Comparison of ENCODE assay signal across 8 mouse cellular contexts in genomic region chr8:57429166-57429887, GRCm38 (mm10). TPM values are rescaled to one million over a fixed set of nuclear protein-coding genes. Genes with fewer than 3 reads are reported as not detected.
DNase-seq lines count a peak whose midpoint lies in the region; ATAC-seq and TF ChIP-seq lines count a peak whose summit lies in the region.

No protein-coding gene starts in this region.

- TF ChIP-seq EP300 in heart, postnatal 0 days (IDR thresholded peaks at IDR 0.05; ENCODE audit: low read depth): no peak
- no peak for TF ChIP-seq EP300 in liver, embryonic 14.5 days (IDR thresholded peaks at IDR 0.05; ENCODE audit: low read depth)

- DNase-seq in CD4-positive, CD25-positive, alpha-beta regulatory T cell, adult 2 months (ENCODE audit: low read depth, low spot score): peak; percentile 80
- peak; percentile 43 for DNase-seq in brain, embryonic 18.5 days (ENCODE audit: low read depth, low spot score)
- DNase-seq in forebrain, embryonic 10.5 days (ENCODE audit: extremely low spot score, low spot score): peak; percentile 63
- DNase-seq in heart, postnatal 0 days (ENCODE audit: low spot score): peak; percentile 83
- DNase-seq in kidney, postnatal 14 days: peak; percentile 73
- DNase-seq in liver, embryonic 14.5 days (ENCODE audit: low read depth in 3 of 3, low spot score in 3 of 3): peak; percentile 34 to 50 (median 36)
- peak; percentile 71 for DNase-seq in neural tube, embryonic 11.5 days (ENCODE audit: low spot score)
- peak; percentile 88 for DNase-seq in testis, postnatal 10 days (ENCODE audit: low spot score)

- TF ChIP-seq CTCF in heart, postnatal 0 days (IDR thresholded peaks at IDR 0.05; ENCODE audit: low read depth): peak; percentile 79
- peak; percentile 64 for TF ChIP-seq CTCF in liver, embryonic 14.5 days (IDR thresholded peaks at IDR 0.05; ENCODE audit: low read depth)

- peak overlapping the region; percentile 29; the same call in 1 of the 2 replicates for H3K4me2 ChIP-seq in heart, postnatal 0 days (ENCODE audit: low read depth, low read length)
- H3K4me2 ChIP-seq in liver, embryonic 14.5 days (ENCODE audit: low read depth): no peak overlapping the region
- no peak overlapping the region for H3K4me2 ChIP-seq in neural tube, embryonic 11.5 days (ENCODE audit: low read depth)

- WGBS in forebrain, embryonic 10.5 days: 40% methylated on average over 18 of the region's 18 CpGs
- WGBS in heart, postnatal 0 days: 35% methylated on average over 18 of the region's 18 CpGs
- 33% methylated on average over 18 of the region's 18 CpGs for WGBS in liver, embryonic 14.5 days (ENCODE audit: insufficient replicate concordance)
- 36% methylated on average over 18 of the region's 18 CpGs for WGBS in neural tube, embryonic 11.5 days

- ATAC-seq in heart, postnatal 0 days (ENCODE audit: insufficient read depth, low read depth): peak; percentile 37
- ATAC-seq in liver, embryonic 14.5 days (ENCODE audit: insufficient read depth): no peak
- ATAC-seq in neural tube, embryonic 11.5 days (ENCODE audit: insufficient read depth, low FRiP score, low TSS enrichment): no peak

- no peaks in the 10 kb centered on the region for H3K9me3 ChIP-seq in forebrain, embryonic 10.5 days
- H3K9me3 ChIP-seq in heart, postnatal 0 days (replicated peaks; ENCODE audit: control insufficient read depth, low read length): no peaks in the 10 kb centered on the region
- no peaks in the 10 kb centered on the region for H3K9me3 ChIP-seq in liver, embryonic 14.5 days (ENCODE audit: control insufficient read depth, low read length)
- no peaks in the 10 kb centered on the region for H3K9me3 ChIP-seq in neural tube, embryonic 11.5 days (ENCODE audit: control insufficient read depth, low read length)

- H3K36me3 ChIP-seq in forebrain, embryonic 10.5 days (replicated peaks): no peaks in the 10 kb centered on the region
- H3K36me3 ChIP-seq in heart, postnatal 0 days (replicated peaks; ENCODE audit: control insufficient read depth, insufficient read depth, low read length): no peaks in the 10 kb centered on the region
- no peaks in the 10 kb centered on the region for H3K36me3 ChIP-seq in liver, embryonic 14.5 days (replicated peaks; ENCODE audit: control insufficient read depth, insufficient read depth, low read depth)
- H3K36me3 ChIP-seq in neural tube, embryonic 11.5 days (ENCODE audit: control insufficient read depth, insufficient read depth, low read length): no peaks in the 10 kb centered on the region

- H3K27me3 ChIP-seq in forebrain, embryonic 10.5 days (ENCODE audit: poor library complexity, severe bottlenecking): peaks cover 6% of the 10 kb centered on the region; the same call in 1 of the 2 replicates
- no peaks in the 10 kb centered on the region for H3K27me3 ChIP-seq in heart, postnatal 0 days (ENCODE audit: control insufficient read depth, insufficient read depth, low read length)
- H3K27me3 ChIP-seq in liver, embryonic 14.5 days (ENCODE audit: control insufficient read depth, insufficient read depth, low read length): no peaks in the 10 kb centered on the region
- H3K27me3 ChIP-seq in neural tube, embryonic 11.5 days (ENCODE audit: control insufficient read depth, insufficient read depth, low read length): no peaks in the 10 kb centered on the region

- H3K4me1 ChIP-seq in forebrain, embryonic 10.5 days: peaks cover 10% of the 10 kb centered on the region
- H3K4me1 ChIP-seq in heart, postnatal 0 days (ENCODE audit: control insufficient read depth, insufficient read depth): no peaks in the 10 kb centered on the region
- H3K4me1 ChIP-seq in liver, embryonic 14.5 days (replicated peaks; ENCODE audit: control insufficient read depth in 2 of 2, insufficient read depth in 2 of 2, low read length in 1 of 2): no peaks in the 10 kb centered on the region; a peak in 1 of 4 replicates
- no peaks in the 10 kb centered on the region for H3K4me1 ChIP-seq in neural tube, embryonic 11.5 days (ENCODE audit: control insufficient read depth, insufficient read depth, low read length)

- no peak overlapping the region for H3K9ac ChIP-seq in heart, postnatal 0 days (replicated peaks; ENCODE audit: low read depth, low read length)
- no peak overlapping the region for H3K9ac ChIP-seq in liver, embryonic 14.5 days (replicated peaks)
- H3K9ac ChIP-seq in neural tube, embryonic 11.5 days (ENCODE audit: low read length): no peak overlapping the region

- H3K27ac ChIP-seq in forebrain, embryonic 10.5 days: no peak overlapping the region
- H3K27ac ChIP-seq in heart, postnatal 0 days (ENCODE audit: low read depth): no peak overlapping the region
- H3K27ac ChIP-seq in liver, embryonic 14.5 days: no peak overlapping the region
- no peak overlapping the region for H3K27ac ChIP-seq in neural tube, embryonic 11.5 days (ENCODE audit: low read depth, low read length)

- peak overlapping the region; percentile 20 for H3K4me3 ChIP-seq in forebrain, embryonic 10.5 days
- no peak overlapping the region for H3K4me3 ChIP-seq in heart, postnatal 0 days (ENCODE audit: low read depth, low read length)
- H3K4me3 ChIP-seq in liver, embryonic 14.5 days (ENCODE audit: insufficient read depth in 1 of 2, low read depth in 2 of 2, low read length in 2 of 2): no peak overlapping the region
- H3K4me3 ChIP-seq in neural tube, embryonic 11.5 days (ENCODE audit: low read depth, low read length): no peak overlapping the region

RNA-seq across cellular contexts. Expression of gene Scrg1, which starts 26.4 kb away (rescaled TPM):
- polyA plus RNA-seq in forebrain, embryonic 10.5 days (2016; fragmentation: Nextera tagmentation; extraction: Ambion mirVana): not detected in 2 replicates
- not detected in 2 replicates for total RNA-seq in heart, postnatal 0 days (2014; rRNA removed; ENCODE audit: low replicate concordance)
- 0.40 and 0.47 TPM in 2 replicates for polyA plus RNA-seq in heart, postnatal 0 days (2015; fragmentation: Nextera tagmentation; extraction: Ambion mirVana)
- polyA plus RNA-seq in liver, embryonic 14.5 days (2012; rRNA removed): 0.13 TPM in 1 of 2 replicates, not detected in the other
- polyA plus RNA-seq in liver, embryonic 14.5 days (2014; fragmentation: Nextera tagmentation; extraction: Ambion mirVana): not detected in 2 replicates
- 1.5 and 1.9 TPM in 2 replicates for polyA plus RNA-seq in neural tube, embryonic 11.5 days (2014; fragmentation: Nextera tagmentation; extraction: Ambion mirVana)

RNA-seq across cellular contexts. Expression of gene Sap30, which starts 58.3 kb away (rescaled TPM):
- polyA plus RNA-seq in forebrain, embryonic 10.5 days (2016; fragmentation: Nextera tagmentation; extraction: Ambion mirVana): 83.3 and 91.6 TPM in 2 replicates
- total RNA-seq in heart, postnatal 0 days (2014; rRNA removed; ENCODE audit: low replicate concordance): 57.2 and 106 TPM in 2 replicates
- 36.7 and 37.7 TPM in 2 replicates for polyA plus RNA-seq in heart, postnatal 0 days (2015; fragmentation: Nextera tagmentation; extraction: Ambion mirVana)
- 7.5 and 10.6 TPM in 2 replicates for polyA plus RNA-seq in liver, embryonic 14.5 days (2012; rRNA removed)
- 14.0 and 14.4 TPM in 2 replicates for polyA plus RNA-seq in liver, embryonic 14.5 days (2014; fragmentation: Nextera tagmentation; extraction: Ambion mirVana)
- 99.4 and 103 TPM in 2 replicates for polyA plus RNA-seq in neural tube, embryonic 11.5 days (2014; fragmentation: Nextera tagmentation; extraction: Ambion mirVana)

Comparison
In these comparisons a context has a peak if more than half of its experiments do, and no peak if none do; other contexts are left out.
1. DNase-seq: peak in every context shown above with its lines; median percentile 88 in testis, postnatal 10 days; 83 in heart, postnatal 0 days; 80 in CD4-positive, CD25-positive, alpha-beta regulatory T cell, adult 2 months; 73 in kidney, postnatal 14 days; 71 in neural tube, embryonic 11.5 days; 63 in forebrain, embryonic 10.5 days; 43 in brain, embryonic 18.5 days; 36 in liver, embryonic 14.5 days.